Mouse (Mus musculus): ENCODE results near the gene Pex6. TPM values are rescaled to one million over a fixed set of nuclear protein-coding genes. Genes with fewer than 3 reads are reported as not detected.
A peak's percentile ranks its signal among the peaks of the same experiment; 100 is the strongest.

Pex6 gene
- polyA plus RNA-seq, 2 experiments = 5.3 to 9.3 TPM

DNA sequence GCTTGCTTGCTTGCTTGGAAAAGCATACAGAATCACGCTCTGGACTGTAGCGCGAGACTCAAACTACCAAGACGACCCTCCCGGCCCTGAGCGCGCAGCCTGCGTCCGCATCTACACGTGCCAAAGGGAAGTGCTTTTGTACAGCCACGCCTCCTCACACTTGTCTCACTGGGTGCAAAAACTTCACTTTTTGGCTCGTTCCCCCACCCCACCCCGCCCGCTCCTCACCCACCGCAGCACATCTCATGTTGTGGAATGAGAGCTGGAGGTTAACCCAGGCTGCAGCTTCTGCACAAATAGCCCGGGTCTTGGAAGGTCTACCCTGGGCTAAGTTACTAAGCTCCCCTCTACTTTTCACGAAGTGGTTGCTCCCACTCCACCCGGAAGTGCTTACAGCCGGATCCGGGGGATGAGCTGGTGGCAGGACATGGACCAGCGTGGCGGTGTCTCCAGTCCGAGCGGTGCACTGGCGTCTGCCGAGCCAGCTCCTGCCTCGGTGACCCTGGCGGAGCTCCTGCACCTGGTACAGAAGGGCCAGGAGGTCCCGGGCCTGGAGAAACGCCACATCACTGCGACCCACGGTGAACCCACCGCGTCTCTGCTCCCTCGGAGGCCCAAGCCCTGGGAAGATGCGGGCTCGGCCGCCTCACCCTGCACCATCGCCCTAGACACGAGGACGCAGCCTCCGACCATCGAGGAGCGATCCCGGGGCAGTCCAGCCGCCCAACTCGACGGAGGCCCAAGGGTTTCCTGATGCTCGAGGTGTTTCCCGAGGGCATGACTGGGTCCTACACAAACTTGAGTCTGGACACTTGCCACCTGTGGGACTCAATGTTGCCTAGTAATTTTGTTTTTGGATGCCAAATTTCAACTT lies 61.4 kb downstream of the Pex6 start, which contains the start of gene 2310039H08Rik:
Gene 2310039H08Rik, plus strand, starts transcription at position 232 of the 874 bp plus-strand sequence.
- under 1% methylated on average over 50 of the region's 50 CpGs for WGBS (ENCODE audit: insufficient replicate concordance)
- TF ChIP-seq EP300 (IDR thresholded peaks at IDR 0.05; ENCODE audit: low read depth) (no peak), CTCF (IDR thresholded peaks at IDR 0.05; ENCODE audit: low read depth) (no peak)
- DNase-seq (ENCODE audit: low read depth in 3 of 3, low spot score in 3 of 3) (peak; percentile 64 to 74 (median 70)), ATAC-seq (ENCODE audit: insufficient read depth) (peak; percentile 82)
- peak within 1 kb of the TSS; percentile 82 for H3K4me2 ChIP-seq (ENCODE audit: low read depth)
- H3K27ac ChIP-seq = peak within 1 kb of the TSS; percentile 43
- H3K4me3 ChIP-seq (ENCODE audit: insufficient read depth in 1 of 2, low read depth in 2 of 2, low read length in 2 of 2) = peak within 1 kb of the TSS; percentile 86 to 89
- H3K27me3 ChIP-seq (ENCODE audit: control insufficient read depth, insufficient read depth, low read length) = no peaks in the 10 kb centered on the region
- H3K36me3 ChIP-seq (replicated peaks; ENCODE audit: control insufficient read depth, insufficient read depth, low read depth) = peaks cover 30% of the 10 kb centered on the region
- H3K9me3 ChIP-seq (ENCODE audit: control insufficient read depth, low read length) = no peaks in the 10 kb centered on the region
- H3K4me1 ChIP-seq (replicated peaks; ENCODE audit: control insufficient read depth in 2 of 2, insufficient read depth in 2 of 2, low read length in 1 of 2) = peaks cover 0 to 7% of the 10 kb centered on the region in 2 experiments; a peak in 2 of 4 replicates
- peak within 1 kb of the TSS; percentile 85 for H3K9ac ChIP-seq (replicated peaks)

DNA sequence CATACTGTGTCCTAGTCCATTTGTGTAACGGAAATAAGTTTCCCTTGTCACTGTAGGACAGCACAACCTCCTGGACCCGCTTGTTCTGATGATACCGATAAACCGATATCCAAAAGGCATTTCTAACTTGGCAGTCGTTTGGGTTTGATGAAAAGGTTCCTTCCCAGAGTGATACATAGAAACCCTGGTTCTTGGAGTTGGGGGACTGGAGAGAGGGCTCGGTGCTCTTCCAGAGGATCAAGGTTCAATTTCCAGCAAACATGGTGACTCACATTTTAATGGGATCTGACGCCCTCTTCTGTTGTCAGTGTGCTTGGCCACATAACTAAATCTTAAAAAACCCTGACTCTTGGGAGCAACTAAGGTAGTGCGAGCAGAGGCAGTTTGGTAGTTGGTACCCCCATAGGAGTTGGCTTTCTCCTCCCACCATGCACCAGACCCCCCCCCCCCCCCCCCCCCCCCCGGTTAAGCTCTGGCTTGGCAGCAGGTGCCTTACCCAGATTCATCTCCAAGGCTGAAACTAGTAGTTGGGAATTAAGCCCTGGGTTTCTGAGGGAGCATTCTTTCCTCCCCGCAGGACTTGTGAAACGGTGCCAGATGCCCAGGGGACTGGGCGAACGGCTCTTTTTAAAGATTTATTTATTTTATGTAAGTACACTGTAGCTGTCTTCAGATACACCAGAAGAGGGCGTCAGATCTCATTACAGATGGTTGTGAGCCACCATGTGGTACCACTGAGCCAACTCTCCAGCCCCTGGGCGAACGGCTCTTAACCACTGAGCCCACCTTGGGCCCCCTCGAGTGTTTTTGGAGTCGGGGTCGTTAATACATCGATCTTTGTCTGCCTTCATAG lies 62.2 kb downstream of the Pex6 start:
- peaks cover 38% of the 10 kb centered on the region for H3K36me3 ChIP-seq (replicated peaks; ENCODE audit: control insufficient read depth, insufficient read depth, low read depth)
- H3K27ac ChIP-seq = peak overlapping the region; percentile 43
- H3K4me2 ChIP-seq (ENCODE audit: low read depth) = peak overlapping the region; percentile 82
- peak overlapping the region; percentile 85 for H3K9ac ChIP-seq (replicated peaks)
- H3K27me3 ChIP-seq (ENCODE audit: control insufficient read depth, insufficient read depth, low read length) = no peaks in the 10 kb centered on the region
- peak; percentile 23; the same call in 1 of the 2 replicates for ATAC-seq (ENCODE audit: insufficient read depth)
- WGBS (ENCODE audit: insufficient replicate concordance) = 7% methylated on average over 19 of the region's 20 CpGs
- peaks cover 0 to 7% of the 10 kb centered on the region in 2 experiments; a peak in 2 of 4 replicates for H3K4me1 ChIP-seq (replicated peaks; ENCODE audit: control insufficient read depth in 2 of 2, insufficient read depth in 2 of 2, low read length in 1 of 2)
- TF ChIP-seq CTCF (IDR thresholded peaks at IDR 0.05; ENCODE audit: low read depth) (peak; percentile 49; the same call in 1 of the 2 replicates), EP300 (IDR thresholded peaks at IDR 0.05; ENCODE audit: low read depth) (no peak)
- peak overlapping the region; percentile 86 to 89 for H3K4me3 ChIP-seq (ENCODE audit: insufficient read depth in 1 of 2, low read depth in 2 of 2, low read length in 2 of 2)
- DNase-seq (ENCODE audit: low read depth in 3 of 3, low spot score in 3 of 3) = peak in 1 of 3 experiments; percentile 33
- no peaks in the 10 kb centered on the region for H3K9me3 ChIP-seq (ENCODE audit: control insufficient read depth, low read length)

DNA sequence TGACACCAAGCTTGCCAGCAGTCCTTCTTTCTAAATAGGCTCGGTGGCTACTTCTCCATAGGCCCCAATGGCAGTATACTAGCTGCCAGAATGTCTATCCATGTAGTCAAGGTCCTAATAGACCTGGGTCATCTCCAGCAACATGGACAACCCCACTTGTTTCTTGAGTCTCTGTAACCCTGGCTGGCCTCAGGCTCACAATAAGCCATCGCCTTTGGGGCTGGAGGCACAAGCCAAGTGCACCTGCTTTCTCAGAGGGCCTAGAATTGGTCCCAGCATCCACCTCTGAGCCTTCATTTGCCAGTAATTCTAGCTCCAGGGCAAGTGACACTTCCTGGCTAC lies 62.8 kb downstream of the Pex6 start:
- no peaks in the 10 kb centered on the region for H3K9me3 ChIP-seq (ENCODE audit: control insufficient read depth, low read length)
- no peaks in the 10 kb centered on the region for H3K27me3 ChIP-seq (ENCODE audit: control insufficient read depth, insufficient read depth, low read length)
- WGBS (ENCODE audit: insufficient replicate concordance) = 52% methylated on average over 2 of the region's 2 CpGs
- DNase-seq (ENCODE audit: low read depth in 3 of 3, low spot score in 3 of 3) = no peak
- peak overlapping the region in 1 of 2 experiments; percentile 86; a peak in 2 of 4 replicates for H3K4me3 ChIP-seq (ENCODE audit: insufficient read depth in 1 of 2, low read depth in 2 of 2, low read length in 2 of 2)
- H3K27ac ChIP-seq = no peak overlapping the region
- ATAC-seq (ENCODE audit: insufficient read depth) = no peak
- peak overlapping the region; percentile 82 for H3K4me2 ChIP-seq (ENCODE audit: low read depth)
- peaks cover 44% of the 10 kb centered on the region for H3K36me3 ChIP-seq (replicated peaks; ENCODE audit: control insufficient read depth, insufficient read depth, low read depth)
- H3K4me1 ChIP-seq (replicated peaks; ENCODE audit: control insufficient read depth in 2 of 2, insufficient read depth in 2 of 2, low read length in 1 of 2) = peaks cover 0 to 7% of the 10 kb centered on the region in 2 experiments; a peak in 2 of 4 replicates
- no peak for TF ChIP-seq EP300 (IDR thresholded peaks at IDR 0.05; ENCODE audit: low read depth)
- TF ChIP-seq CTCF (IDR thresholded peaks at IDR 0.05; ENCODE audit: low read depth) = no peak
- H3K9ac ChIP-seq (replicated peaks) = peak overlapping the region; percentile 18; the same call in 1 of the 2 replicates

DNA sequence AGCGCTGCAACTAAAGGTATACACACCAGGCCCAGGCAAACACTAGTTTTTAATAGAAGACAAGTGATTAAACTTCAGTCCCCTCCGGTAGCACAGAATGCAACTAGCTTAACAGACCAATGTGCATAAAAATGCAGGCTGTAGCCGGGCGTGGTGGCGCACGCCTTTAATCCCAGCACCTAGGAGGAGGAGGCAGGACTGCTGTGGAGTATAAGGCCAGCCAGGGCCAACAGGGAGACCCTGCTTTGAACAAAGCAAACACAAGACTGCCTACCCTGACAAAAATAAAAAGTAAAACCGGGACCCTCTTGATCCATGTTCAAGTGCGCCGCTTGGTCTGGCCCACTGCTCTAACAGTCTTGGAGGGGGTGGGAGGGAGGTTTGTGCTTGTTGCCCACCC lies 63.8 kb downstream of the Pex6 start:
- peaks cover 0 to 7% of the 10 kb centered on the region in 2 experiments; a peak in 2 of 4 replicates for H3K4me1 ChIP-seq (replicated peaks; ENCODE audit: control insufficient read depth in 2 of 2, insufficient read depth in 2 of 2, low read length in 1 of 2)
- H3K36me3 ChIP-seq (replicated peaks; ENCODE audit: control insufficient read depth, insufficient read depth, low read depth) = peaks cover 54% of the 10 kb centered on the region
- H3K27ac ChIP-seq = no peak overlapping the region
- H3K9me3 ChIP-seq (ENCODE audit: control insufficient read depth, low read length) = no peaks in the 10 kb centered on the region
- H3K9ac ChIP-seq (replicated peaks) = no peak overlapping the region
- H3K27me3 ChIP-seq (ENCODE audit: control insufficient read depth, insufficient read depth, low read length) = no peaks in the 10 kb centered on the region
- TF ChIP-seq EP300 (IDR thresholded peaks at IDR 0.05; ENCODE audit: low read depth) (no peak), CTCF (IDR thresholded peaks at IDR 0.05; ENCODE audit: low read depth) (no peak)
- ATAC-seq (ENCODE audit: insufficient read depth) = no peak
- no peak overlapping the region for H3K4me2 ChIP-seq (ENCODE audit: low read depth)
- WGBS (ENCODE audit: insufficient replicate concordance) = 88% methylated on average over 9 of the region's 9 CpGs
- no peak for DNase-seq (ENCODE audit: low read depth in 3 of 3, low spot score in 3 of 3)
- no peak overlapping the region for H3K4me3 ChIP-seq (ENCODE audit: insufficient read depth in 1 of 2, low read depth in 2 of 2, low read length in 2 of 2)

Other genes starting within 250 kb of the Pex6 start
- 0.02 and 0.04 TPM in 2 replicates for gene Ttbk1, start 223.8 kb upstream of the Pex6 start, polyA plus RNA-seq (2012; rRNA removed)
- not detected in 2 replicates for gene Ttbk1, start 223.8 kb upstream of the Pex6 start, polyA plus RNA-seq (2014; fragmentation: Nextera tagmentation; extraction: Ambion mirVana)
- gene Dnph1, start 214.8 kb upstream of the Pex6 start, polyA plus RNA-seq (2012; rRNA removed) = 12.0 and 14.0 TPM in 2 replicates
- gene Dnph1, start 214.8 kb upstream of the Pex6 start, polyA plus RNA-seq (2014; fragmentation: Nextera tagmentation; extraction: Ambion mirVana) = 20.0 and 24.2 TPM in 2 replicates
- 0.59 and 0.92 TPM in 2 replicates for gene Cul9, start 165.1 kb upstream of the Pex6 start, polyA plus RNA-seq (2012; rRNA removed)
- gene Cul9, start 165.1 kb upstream of the Pex6 start, polyA plus RNA-seq (2014; fragmentation: Nextera tagmentation; extraction: Ambion mirVana) = 0.34 and 0.46 TPM in 2 replicates
- gene Srf, start 155.3 kb upstream of the Pex6 start, polyA plus RNA-seq (2012; rRNA removed) = 16.0 and 22.0 TPM in 2 replicates
- gene Srf, start 155.3 kb upstream of the Pex6 start, polyA plus RNA-seq (2014; fragmentation: Nextera tagmentation; extraction: Ambion mirVana) = 2.5 and 2.6 TPM in 2 replicates
- 3.6 and 3.7 TPM in 2 replicates for gene Ptk7, start 82.0 kb upstream of the Pex6 start, polyA plus RNA-seq (2012; rRNA removed)
- gene Ptk7, start 82.0 kb upstream of the Pex6 start, polyA plus RNA-seq (2014; fragmentation: Nextera tagmentation; extraction: Ambion mirVana) = 3.0 and 3.4 TPM in 2 replicates
- gene Klc4, start 65.4 kb upstream of the Pex6 start, polyA plus RNA-seq (2012; rRNA removed) = 3.4 and 3.5 TPM in 2 replicates
- gene Klc4, start 65.4 kb upstream of the Pex6 start, polyA plus RNA-seq (2014; fragmentation: Nextera tagmentation; extraction: Ambion mirVana) = 5.2 and 5.5 TPM in 2 replicates
- 36.1 and 46.6 TPM in 2 replicates for gene Mrpl2, start 65.2 kb upstream of the Pex6 start, polyA plus RNA-seq (2012; rRNA removed)
- gene Mrpl2, start 65.2 kb upstream of the Pex6 start, polyA plus RNA-seq (2014; fragmentation: Nextera tagmentation; extraction: Ambion mirVana) = 84.6 and 91.0 TPM in 2 replicates
- gene Cul7, start 61.1 kb upstream of the Pex6 start, polyA plus RNA-seq (2012; rRNA removed) = 11.3 and 14.9 TPM in 2 replicates
- gene Cul7, start 61.1 kb upstream of the Pex6 start, polyA plus RNA-seq (2014; fragmentation: Nextera tagmentation; extraction: Ambion mirVana) = 7.1 and 8.3 TPM in 2 replicates
- gene Rrp36, start 37.1 kb upstream of the Pex6 start, polyA plus RNA-seq (2012; rRNA removed) = 16.4 and 20.3 TPM in 2 replicates
- 11.4 and 14.0 TPM in 2 replicates for gene Rrp36, start 37.1 kb upstream of the Pex6 start, polyA plus RNA-seq (2014; fragmentation: Nextera tagmentation; extraction: Ambion mirVana)
- gene Mea1, start 32.7 kb upstream of the Pex6 start, polyA plus RNA-seq (2012; rRNA removed) = 27.3 and 34.4 TPM in 2 replicates
- 61.7 and 62.4 TPM in 2 replicates for gene Mea1, start 32.7 kb upstream of the Pex6 start, polyA plus RNA-seq (2014; fragmentation: Nextera tagmentation; extraction: Ambion mirVana)
- 40.2 and 41.5 TPM in 2 replicates for gene Klhdc3, start 30.5 kb upstream of the Pex6 start, polyA plus RNA-seq (2012; rRNA removed)
- gene Klhdc3, start 30.5 kb upstream of the Pex6 start, polyA plus RNA-seq (2014; fragmentation: Nextera tagmentation; extraction: Ambion mirVana) = 46.3 and 49.4 TPM in 2 replicates
- 21.3 and 24.1 TPM in 2 replicates for gene Ppp2r5d, start 6.4 kb upstream of the Pex6 start, polyA plus RNA-seq (2012; rRNA removed)
- gene Ppp2r5d, start 6.4 kb upstream of the Pex6 start, polyA plus RNA-seq (2014; fragmentation: Nextera tagmentation; extraction: Ambion mirVana) = 23.6 and 24.4 TPM in 2 replicates
- gene Gnmt, start 17.7 kb downstream of the Pex6 start, polyA plus RNA-seq (2012; rRNA removed) = 15.7 and 18.3 TPM in 2 replicates
- 30.8 and 31.2 TPM in 2 replicates for gene Gnmt, start 17.7 kb downstream of the Pex6 start, polyA plus RNA-seq (2014; fragmentation: Nextera tagmentation; extraction: Ambion mirVana)
- 15.0 and 18.0 TPM in 2 replicates for gene Cnpy3, start 40.8 kb downstream of the Pex6 start, polyA plus RNA-seq (2012; rRNA removed)
- gene Cnpy3, start 40.8 kb downstream of the Pex6 start, polyA plus RNA-seq (2014; fragmentation: Nextera tagmentation; extraction: Ambion mirVana) = 17.7 and 20.7 TPM in 2 replicates
- 0.04 TPM in 2 replicates for gene Ptcra, start 52.2 kb downstream of the Pex6 start, polyA plus RNA-seq (2012; rRNA removed)
- gene Ptcra, start 52.2 kb downstream of the Pex6 start, polyA plus RNA-seq (2014; fragmentation: Nextera tagmentation; extraction: Ambion mirVana) = 0.10 and 0.18 TPM in 2 replicates
- gene 2310039H08Rik, start 61.2 kb downstream of the Pex6 start, polyA plus RNA-seq (2012; rRNA removed) = 36.7 and 37.2 TPM in 2 replicates
- gene 2310039H08Rik, start 61.2 kb downstream of the Pex6 start, polyA plus RNA-seq (2014; fragmentation: Nextera tagmentation; extraction: Ambion mirVana) = 62.7 and 63.3 TPM in 2 replicates
- gene Rpl7l1, start 71.2 kb downstream of the Pex6 start, polyA plus RNA-seq (2012; rRNA removed) = 23.2 and 38.0 TPM in 2 replicates
- gene Rpl7l1, start 71.2 kb downstream of the Pex6 start, polyA plus RNA-seq (2014; fragmentation: Nextera tagmentation; extraction: Ambion mirVana) = 65.5 and 75.3 TPM in 2 replicates
- 2.5 and 3.0 TPM in 2 replicates for gene Bicral, start 147.0 kb downstream of the Pex6 start, polyA plus RNA-seq (2012; rRNA removed)
- gene Bicral, start 147.0 kb downstream of the Pex6 start, polyA plus RNA-seq (2014; fragmentation: Nextera tagmentation; extraction: Ambion mirVana) = 3.4 and 3.5 TPM in 2 replicates
- 9.3 and 9.4 TPM in 2 replicates for gene Tbcc, start 179.2 kb downstream of the Pex6 start, polyA plus RNA-seq (2012; rRNA removed)
- gene Tbcc, start 179.2 kb downstream of the Pex6 start, polyA plus RNA-seq (2014; fragmentation: Nextera tagmentation; extraction: Ambion mirVana) = 21.8 and 23.1 TPM in 2 replicates
- gene Prph2, start 199.0 kb downstream of the Pex6 start, polyA plus RNA-seq (2012; rRNA removed) = not detected in 2 replicates
- gene Prph2, start 199.0 kb downstream of the Pex6 start, polyA plus RNA-seq (2014; fragmentation: Nextera tagmentation; extraction: Ambion mirVana) = not detected in 2 replicates